Mouse (Mus musculus) heart, embryonic 13.5 days (tissue): ENCODE data around the gene Ehmt1. TPM values are rescaled to one million over a fixed set of nuclear protein-coding genes. Genes with fewer than 3 reads are reported as not detected.

Source experiments
- ATAC-seq: fragments of 200-750 bp; cut with Nextera tagmentation; 2 replicates; pipeline ENCODE4 v1.8.0; 2017; ENCODE audit warnings: moderate TSS enrichment; ENCODE audit not compliant: insufficient number of reproducible peaks, low FRiP score, low TSS enrichment; ENCODE audit errors: extremely low read depth
- H3K27ac ChIP-seq: fragments of 300-500 bp; sonication (generic); replicated peaks from 2 replicates; pipeline ENCODE4 v1.5.1; 2015; ENCODE audit warnings: moderate library complexity, mild to moderate bottlenecking, inconsistent platforms
- H3K27me3 ChIP-seq: fragments of 300-500 bp; sonication (generic); replicated peaks from 2 replicates; pipeline ENCODE4 v1.6.1; 2015; ENCODE audit warnings: mild to moderate bottlenecking, inconsistent platforms
- H3K36me3 ChIP-seq: fragments of 300-500 bp; sonication (generic); 2 replicates; pipeline ENCODE4 v1.6.1; 2015; ENCODE audit warnings: mild to moderate bottlenecking, inconsistent platforms
- H3K4me1 ChIP-seq: fragments of 300-500 bp; sonication (generic); 2 replicates; pipeline ENCODE4 v1.6.1; 2015; ENCODE audit warnings: inconsistent platforms
- H3K4me2 ChIP-seq: fragments of 300-500 bp; sonication (generic); 2 replicates; pipeline ENCODE4 v1.6.1; 2015; ENCODE audit warnings: inconsistent platforms, mild to moderate bottlenecking, moderate library complexity
- H3K4me3 ChIP-seq: fragments of 300-500 bp; sonication (generic); 2 replicates; pipeline ENCODE4 v1.5.1; 2015; ENCODE audit warnings: moderate library complexity, mild to moderate bottlenecking, inconsistent platforms
- H3K9ac ChIP-seq: fragments of 300-500 bp; sonication (generic); 2 replicates; pipeline ENCODE4 v1.6.1; 2015; ENCODE audit warnings: inconsistent platforms, mild to moderate bottlenecking, moderate library complexity
- H3K9me3 ChIP-seq: fragments of 300-500 bp; sonication (generic); 2 replicates; pipeline ENCODE4 v1.6.1; 2016; ENCODE audit warnings: inconsistent platforms
- whole genome bisulfite sequencing: fragments of 180-500 bp; shearing (Covaris S2); methylation state at CpG from one replicate; pipeline ENCODE4 v1.1.7; 2015; ENCODE audit warnings: mixed read lengths; 5-methylcytosine and 5-hydroxymethylcytosine counted together
- polyA plus RNA-seq: library from polyadenylated mRNA; unstranded; fragments of >200 nt; fragmentation: Nextera tagmentation; extraction: Ambion mirVana; gene quantifications from 2 replicates; pipeline ENCODE4 v1.2.1, GENCODE M21; 2015

Gene Ehmt1
- polyA plus RNA-seq, 1 experiment from 2014 or later: 52.3 TPM

- Histone ChIP-seq H3K36me3 (peaks cover 81% of the 10 kb centered on the region), H3K9me3 (no peaks in the 10 kb centered on the region), H3K4me3 (no peak overlapping the region), H3K4me2 (no peak overlapping the region), H3K9ac (no peak overlapping the region), H3K27ac (no peak overlapping the region), H3K4me1 (no peaks in the 10 kb centered on the region), H3K27me3 (no peaks in the 10 kb centered on the region)
- 93% methylated on average over 2 of the region's 2 CpGs for WGBS
- no peak for ATAC-seq
Measured at GRCm38 (mm10) chr2:24880686-24881085, 38.7 kb downstream of the Ehmt1 start.

DNA sequence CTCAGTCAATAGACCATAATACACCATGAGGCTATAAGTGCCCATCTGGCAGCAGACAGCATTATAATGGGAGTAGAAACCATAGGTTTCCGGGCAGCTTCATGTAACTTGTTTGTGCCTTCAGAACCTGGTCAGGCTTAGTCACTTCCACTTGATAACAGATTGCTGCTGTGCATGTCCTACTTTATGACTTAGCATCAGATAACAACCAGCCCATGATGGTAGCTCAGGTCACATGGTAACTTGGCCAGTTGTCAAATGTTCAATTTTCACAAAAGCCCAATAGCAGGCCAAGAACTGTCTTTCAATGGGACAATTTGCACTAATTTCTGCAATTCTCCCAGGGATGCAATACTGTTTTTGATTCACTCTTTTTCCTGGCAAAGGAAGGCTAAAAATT, 48.5 kb downstream of the Ehmt1 start:
- Histone ChIP-seq H3K27ac (no peak overlapping the region), H3K4me1 (0 out of 2 replicates have a peak, but pooled peaks cover 4% of the 10 kb centered on the region), H3K4me3 (no peak overlapping the region), H3K9me3 (no peaks in the 10 kb centered on the region), H3K27me3 (no peaks in the 10 kb centered on the region), H3K4me2 (no peak overlapping the region), H3K36me3 (peaks cover 77% of the 10 kb centered on the region), H3K9ac (no peak overlapping the region)
- ATAC-seq: no peak
- 97% methylated on average over 1 of the region's 1 CpGs for WGBS

- no peak overlapping the region for H3K4me3 ChIP-seq
- no peaks in the 10 kb centered on the region for H3K9me3 ChIP-seq
- H3K27ac ChIP-seq: no peak overlapping the region
- ATAC-seq: no peak
- H3K27me3 ChIP-seq: no peaks in the 10 kb centered on the region
- 0 out of 2 replicates have a peak, but pooled peaks cover 5% of the 10 kb centered on the region for H3K4me1 ChIP-seq
- peaks cover 86% of the 10 kb centered on the region for H3K36me3 ChIP-seq
- H3K9ac ChIP-seq: no peak overlapping the region
- no peak overlapping the region for H3K4me2 ChIP-seq
- 83% methylated on average over 8 of the region's 8 CpGs for WGBS
Measured at GRCm38 (mm10) chr2:24863010-24863409, 56.4 kb downstream of the Ehmt1 start.

DNA sequence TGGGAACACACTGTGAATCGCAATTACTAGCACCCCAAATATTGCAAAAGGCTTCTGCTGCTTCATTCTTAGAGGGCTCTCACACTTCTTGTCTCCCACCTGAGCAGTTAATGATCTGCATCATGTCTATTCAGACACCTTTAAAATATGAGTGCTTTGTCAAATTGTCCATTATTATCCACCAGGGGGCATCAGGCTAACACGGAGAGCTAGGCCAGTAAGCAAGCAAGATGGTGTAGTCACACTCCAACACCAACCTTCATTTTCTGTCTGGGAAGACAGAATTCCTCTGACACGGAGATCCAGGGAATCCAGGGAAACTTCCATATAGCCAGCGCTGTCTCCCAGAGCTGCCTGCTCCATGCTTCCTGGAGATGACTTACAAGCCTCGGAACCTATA, 67.0 kb downstream of the Ehmt1 start:
- Histone ChIP-seq H3K9ac (no peak overlapping the region), H3K4me2 (no peak overlapping the region), H3K36me3 (peaks cover 71% of the 10 kb centered on the region), H3K27me3 (no peaks in the 10 kb centered on the region), H3K9me3 (no peaks in the 10 kb centered on the region), H3K4me3 (no peak overlapping the region), H3K4me1 (peaks cover 16% of the 10 kb centered on the region), H3K27ac (no peak overlapping the region)
- 72% methylated on average over 5 of the region's 5 CpGs for WGBS
- ATAC-seq: no peak

- no peak overlapping the region for H3K9ac ChIP-seq
- no peaks in the 10 kb centered on the region for H3K9me3 ChIP-seq
- peaks cover 23% of the 10 kb centered on the region for H3K4me1 ChIP-seq
- WGBS: 85% methylated on average over 1 of the region's 1 CpGs
- no peak overlapping the region for H3K27ac ChIP-seq
- H3K36me3 ChIP-seq: peaks cover 81% of the 10 kb centered on the region
- no peak for ATAC-seq
- no peak overlapping the region for H3K4me3 ChIP-seq
- H3K27me3 ChIP-seq: no peaks in the 10 kb centered on the region
- no peak overlapping the region for H3K4me2 ChIP-seq
Measured at GRCm38 (mm10) chr2:24846557-24846956, 72.9 kb downstream of the Ehmt1 start.

DNA sequence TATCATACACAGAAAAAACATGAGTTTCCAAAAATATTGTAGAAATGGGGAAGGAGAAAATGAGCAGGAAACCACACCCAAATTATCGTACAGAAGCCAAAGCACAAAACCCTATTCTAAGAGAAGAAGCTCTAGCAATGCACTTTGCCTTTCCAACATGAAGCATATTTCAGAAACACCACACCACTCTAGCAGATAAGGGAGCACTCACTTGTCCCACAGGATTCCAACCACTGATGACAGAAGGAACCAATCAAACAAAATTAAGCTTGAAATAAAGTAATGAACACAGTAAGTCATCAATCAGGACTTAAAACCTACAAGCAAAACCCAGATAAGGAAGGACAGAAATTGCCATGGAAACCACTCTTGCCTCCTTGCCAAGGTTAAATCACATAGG, 74.2 kb downstream of the Ehmt1 start:
- WGBS: 77% methylated on average over 1 of the region's 1 CpGs
- H3K9me3 ChIP-seq: no peaks in the 10 kb centered on the region
- peaks cover 82% of the 10 kb centered on the region for H3K36me3 ChIP-seq
- H3K27ac ChIP-seq: no peak overlapping the region
- ATAC-seq: no peak
- H3K4me3 ChIP-seq: no peak overlapping the region
- H3K9ac ChIP-seq: no peak overlapping the region
- H3K4me2 ChIP-seq: no peak overlapping the region
- peaks cover 14% of the 10 kb centered on the region for H3K4me1 ChIP-seq
- H3K27me3 ChIP-seq: no peaks in the 10 kb centered on the region

GRCm38 (mm10) chr2:24830614-24831013, 88.8 kb downstream of the Ehmt1 start:
- H3K9ac ChIP-seq: no peak overlapping the region
- H3K4me1 ChIP-seq: no peaks in the 10 kb centered on the region
- H3K9me3 ChIP-seq: no peaks in the 10 kb centered on the region
- ATAC-seq: no peak
- no peaks in the 10 kb centered on the region for H3K27me3 ChIP-seq
- no peak overlapping the region for H3K27ac ChIP-seq
- peaks cover 84% of the 10 kb centered on the region for H3K36me3 ChIP-seq
- 77% methylated on average over 3 of the region's 3 CpGs for WGBS
- no peak overlapping the region for H3K4me2 ChIP-seq
- no peak overlapping the region for H3K4me3 ChIP-seq

GRCm38 (mm10) chr2:24809746-24810145, 109.7 kb downstream of the Ehmt1 start:
- peaks cover 93% of the 10 kb centered on the region for H3K36me3 ChIP-seq
- WGBS: 68% methylated on average over 3 of the region's 3 CpGs

GRCm38 (mm10) chr2:24807691-24808090, 111.7 kb downstream of the Ehmt1 start:
- H3K4me3 ChIP-seq: no peak overlapping the region
- no peak overlapping the region for H3K9ac ChIP-seq
- H3K4me1 ChIP-seq: peaks cover 4% of the 10 kb centered on the region; the same call in 1 of the 2 replicates
- H3K27me3 ChIP-seq: no peaks in the 10 kb centered on the region
- no peak overlapping the region for H3K4me2 ChIP-seq
- peaks cover 95% of the 10 kb centered on the region for H3K36me3 ChIP-seq
- no peak overlapping the region for H3K27ac ChIP-seq
- no peaks in the 10 kb centered on the region for H3K9me3 ChIP-seq
- ATAC-seq: no peak
- 94% methylated on average over 10 of the region's 10 CpGs for WGBS

More at GRCm38 (mm10) chr2:24809746-24810145, 109.7 kb downstream of the Ehmt1 start:
- no peak for ATAC-seq
- Histone ChIP-seq H3K4me2 (no peak overlapping the region), H3K27me3 (no peaks in the 10 kb centered on the region), H3K4me3 (no peak overlapping the region), H3K27ac (no peak overlapping the region), H3K9me3 (no peaks in the 10 kb centered on the region), H3K9ac (no peak overlapping the region), H3K4me1 (peaks cover 4% of the 10 kb centered on the region; the same call in 1 of the 2 replicates)

- Histone ChIP-seq H3K9me3 (no peaks in the 10 kb centered on the region), H3K36me3 (peaks cover 95% of the 10 kb centered on the region), H3K4me3 (no peak overlapping the region), H3K27ac (no peak overlapping the region), H3K27me3 (no peaks in the 10 kb centered on the region), H3K4me2 (no peak overlapping the region), H3K9ac (no peak overlapping the region), H3K4me1 (peaks cover 4% of the 10 kb centered on the region; the same call in 1 of the 2 replicates)
- 91% methylated on average over 3 of the region's 3 CpGs for WGBS
- no peak for ATAC-seq
Measured at GRCm38 (mm10) chr2:24807036-24807435, 112.4 kb downstream of the Ehmt1 start.

DNA sequence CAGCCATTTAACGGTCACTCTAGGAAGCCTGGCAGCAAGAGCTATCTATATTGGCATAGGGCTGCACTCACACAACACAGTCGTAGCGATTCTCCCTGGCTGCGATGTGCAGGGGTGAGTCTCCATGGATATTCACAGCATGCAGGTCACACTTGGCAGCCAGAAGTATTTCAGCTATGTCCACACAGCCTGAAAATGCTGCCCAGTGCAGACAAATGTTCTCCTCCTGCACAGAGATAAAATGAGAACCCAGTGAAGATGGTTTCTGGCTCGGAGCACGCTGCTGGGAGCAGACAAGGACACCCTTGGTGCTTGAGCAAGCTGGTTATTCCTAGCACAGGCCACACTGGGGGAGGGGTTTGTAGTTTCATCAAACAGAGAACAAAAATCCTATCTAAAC, 113.3 kb downstream of the Ehmt1 start:
- Histone ChIP-seq H3K9me3 (no peaks in the 10 kb centered on the region), H3K4me1 (peaks cover 4% of the 10 kb centered on the region; the same call in 1 of the 2 replicates), H3K27me3 (no peaks in the 10 kb centered on the region), H3K4me3 (no peak overlapping the region), H3K4me2 (no peak overlapping the region), H3K9ac (no peak overlapping the region), H3K36me3 (peaks cover 96% of the 10 kb centered on the region), H3K27ac (peak overlapping the region; percentile 43; the same call in 1 of the 2 replicates)
- WGBS: 58% methylated on average over 6 of the region's 6 CpGs
- peak; percentile 31; the same call in 1 of the 2 replicates for ATAC-seq

DNA sequence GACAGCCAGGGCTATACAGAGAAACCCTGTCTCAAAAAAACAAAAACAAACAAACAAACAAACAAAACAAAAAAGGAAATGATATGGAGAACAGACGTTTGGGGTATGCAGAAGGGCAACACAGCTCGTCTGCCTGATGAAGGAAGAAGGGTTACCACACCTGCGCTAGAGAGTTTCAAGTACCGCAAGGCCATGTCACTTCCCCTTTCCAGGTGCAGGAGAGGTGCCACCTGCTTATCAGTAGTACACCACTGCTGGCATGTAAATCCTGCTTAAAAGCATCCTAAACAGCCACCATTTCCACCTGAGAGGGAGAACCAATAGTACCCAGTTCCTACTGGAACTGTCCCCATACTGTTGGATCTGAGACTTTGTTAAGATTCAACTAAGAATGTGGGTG, 113.8 kb downstream of the Ehmt1 start:
- 0 out of 2 replicates have a peak overlapping the region, but pooled peaks have one; percentile 43 for H3K27ac ChIP-seq
- WGBS: 88% methylated on average over 4 of the region's 4 CpGs
- H3K4me1 ChIP-seq: peaks cover 4% of the 10 kb centered on the region; the same call in 1 of the 2 replicates
- H3K36me3 ChIP-seq: peaks cover 96% of the 10 kb centered on the region
- H3K9me3 ChIP-seq: no peaks in the 10 kb centered on the region
- H3K4me2 ChIP-seq: no peak overlapping the region
- no peak overlapping the region for H3K9ac ChIP-seq
- H3K27me3 ChIP-seq: no peaks in the 10 kb centered on the region
- no peak overlapping the region for H3K4me3 ChIP-seq
- ATAC-seq: no peak
